Mouse (Mus musculus) left cerebral cortex, postnatal 4 days (tissue): ENCODE results near the gene Kif26b. TPM values are rescaled to one million over a fixed set of nuclear protein-coding genes. Genes with fewer than 3 reads are reported as not detected.
A peak's percentile ranks its signal among the peaks of the same experiment; 100 is the strongest.

Experiments
- DNase-seq: peaks from one replicate; pipeline ENCODE4 v3.0.0-alpha.2; 2022
- intact Hi-C: fragments of 180-260 bp; cut with DNase I; formaldehyde crosslinking; loops from one replicate; pipeline ENCODE4 v1.15.1; 2025
- total RNA-seq, 2 experiments: library from RNA; stranded (reverse); gene quantifications; 2 replicates each; pipeline ENCODE4 v1.2.3; 2021

The Kif26b gene
- total RNA-seq, 2 experiments from 2014 or later: 44.1 to 49.3 TPM

DNA sequence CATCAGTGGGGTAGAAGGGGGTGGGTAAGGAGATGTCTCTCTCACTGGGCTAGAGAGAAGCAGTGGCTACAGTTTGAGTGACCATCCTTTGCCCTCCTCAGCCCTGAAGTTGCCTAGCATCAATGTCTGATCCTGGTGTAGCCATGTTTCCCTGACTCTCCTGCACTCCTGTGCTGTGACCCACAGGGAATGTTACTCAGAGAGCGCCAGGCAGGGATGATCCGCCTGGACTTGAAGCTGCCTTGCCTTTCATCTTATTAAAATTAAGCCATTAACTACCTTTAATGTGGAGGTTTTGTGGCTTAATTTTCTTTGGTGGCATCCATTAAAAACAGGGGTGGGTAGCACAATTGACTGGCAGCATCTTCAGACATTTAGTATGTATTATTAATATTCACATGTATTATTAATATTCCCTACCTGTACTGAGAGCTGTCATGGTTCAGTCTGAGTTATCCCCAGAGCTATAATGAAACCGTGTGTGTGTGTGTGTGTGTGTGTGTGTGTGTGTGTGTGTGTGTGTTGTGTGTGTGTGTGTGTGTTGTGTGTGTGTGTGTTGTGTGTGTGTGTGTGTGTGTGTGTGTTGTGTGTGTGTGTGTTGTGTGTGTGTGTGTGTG lies 233.3 kb downstream of the Kif26b start:
- intact Hi-C loops: no loop called here
- no peak for DNase-seq

DNA sequence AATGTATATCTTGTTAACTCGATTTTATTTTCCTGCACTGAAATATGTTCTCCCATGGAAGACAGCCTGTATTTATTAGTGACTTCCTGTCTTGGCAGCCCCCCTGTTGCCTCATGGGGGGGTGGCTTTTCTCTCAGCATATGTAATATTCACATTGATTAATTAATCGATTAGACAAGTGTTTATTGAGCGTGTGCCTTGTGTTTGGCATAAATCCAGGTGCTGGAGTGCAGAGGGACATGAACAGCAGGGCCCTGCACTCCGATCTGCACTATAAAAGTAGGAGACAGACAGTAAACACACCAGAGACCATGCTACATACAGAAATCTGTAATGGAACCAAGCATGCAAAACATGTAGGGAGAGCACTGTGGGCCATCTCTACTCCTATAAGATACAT lies 236.0 kb downstream of the Kif26b start:
- DNase-seq: no peak
- intact Hi-C loops: no loop called here

DNA sequence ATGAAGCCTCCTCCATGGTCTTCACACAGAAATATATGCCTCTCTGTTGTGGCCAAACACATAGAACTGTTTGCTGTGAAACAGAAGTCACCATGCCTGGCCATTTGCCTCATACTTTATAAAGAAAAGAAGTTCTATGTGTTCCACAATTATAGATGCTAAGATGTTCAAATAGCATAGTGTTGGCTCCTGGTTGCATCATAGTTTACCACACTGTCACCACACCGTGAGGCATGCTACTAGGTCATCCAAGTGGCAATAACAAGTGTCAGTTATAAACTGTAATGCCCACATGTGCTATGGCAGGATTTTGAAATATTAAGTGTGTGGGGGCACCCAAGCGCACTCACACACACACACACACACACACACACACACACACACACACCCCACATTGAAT lies 236.7 kb downstream of the Kif26b start:
- intact Hi-C loops: no loop called here
- DNase-seq: no peak

DNA sequence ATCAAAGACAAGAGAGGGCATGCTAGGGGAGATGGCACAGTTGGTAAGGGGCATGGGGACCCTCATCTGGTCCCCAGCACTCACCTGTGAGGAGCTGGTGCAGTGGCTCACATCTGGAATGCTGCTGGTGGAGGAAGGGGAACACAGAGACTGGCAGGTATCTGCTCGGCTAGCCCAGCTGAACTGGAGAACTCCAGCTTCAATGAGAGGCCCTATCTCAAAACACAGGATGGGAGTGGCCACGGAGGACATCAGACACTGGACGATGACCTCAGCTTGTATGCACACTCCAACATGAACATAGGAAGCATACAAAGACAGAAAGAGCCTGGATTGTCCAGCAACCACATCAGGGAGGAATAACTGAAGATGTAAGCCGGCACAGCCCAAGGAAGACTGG lies 240.1 kb downstream of the Kif26b start:
- DNase-seq: no peak
- intact Hi-C loops: no loop called here

DNA sequence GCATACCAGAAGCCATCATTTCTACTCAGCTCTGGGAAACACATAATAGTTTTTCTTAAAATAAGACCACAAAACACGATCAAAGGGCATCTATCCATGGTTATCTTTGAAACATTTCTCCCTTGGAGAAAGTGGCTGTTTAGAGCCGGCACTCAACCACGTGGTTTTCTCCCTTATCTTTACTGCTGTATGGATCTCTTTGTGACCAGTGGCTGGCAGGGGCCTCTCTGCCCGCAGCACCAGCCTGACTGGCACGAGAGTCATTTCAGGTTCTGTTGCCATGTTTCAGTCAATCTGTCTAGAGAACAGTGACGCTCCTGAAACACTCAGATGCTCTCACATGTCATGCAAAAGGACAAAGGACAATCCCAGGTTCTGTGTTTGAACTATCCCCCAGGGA lies 241.1 kb downstream of the Kif26b start:
- no peak for DNase-seq
- intact Hi-C loops: no loop called here

DNA sequence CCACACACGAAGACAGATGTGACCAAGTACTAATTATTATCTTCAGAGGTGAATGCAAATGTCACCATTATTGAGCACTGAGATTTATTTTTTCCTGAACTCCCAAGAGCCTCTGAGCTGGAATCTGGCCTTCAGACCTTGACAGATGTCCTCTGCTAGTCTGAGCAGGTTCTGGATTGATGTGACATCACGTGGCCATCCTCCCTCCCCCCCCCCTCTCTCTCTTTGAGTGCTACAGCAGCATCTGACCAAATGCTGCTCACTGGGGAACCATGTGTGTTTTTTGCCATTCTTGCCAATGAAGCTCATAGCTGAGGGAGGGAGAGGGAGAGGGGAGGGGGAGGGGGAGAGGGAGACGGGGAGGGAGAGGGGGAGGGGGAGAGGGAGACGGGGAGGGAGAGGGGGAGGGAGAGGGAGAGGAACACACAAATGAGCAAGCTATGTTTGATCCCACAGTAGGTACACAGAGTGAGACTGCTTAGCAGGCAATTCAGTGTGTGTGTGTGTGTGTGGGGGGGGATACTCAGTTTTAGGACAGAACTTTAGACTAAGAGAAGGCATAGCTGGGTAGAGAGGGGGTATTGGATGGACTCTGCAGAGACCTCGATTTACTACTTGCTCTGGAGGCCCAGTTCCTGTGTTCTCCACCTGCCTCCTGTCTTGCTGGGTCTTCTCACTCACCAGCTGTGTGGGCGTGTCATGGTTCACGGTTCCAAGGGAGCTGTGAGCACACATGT lies 241.9 kb downstream of the Kif26b start:
- intact Hi-C loops: no loop called here
- no peak for DNase-seq

DNA sequence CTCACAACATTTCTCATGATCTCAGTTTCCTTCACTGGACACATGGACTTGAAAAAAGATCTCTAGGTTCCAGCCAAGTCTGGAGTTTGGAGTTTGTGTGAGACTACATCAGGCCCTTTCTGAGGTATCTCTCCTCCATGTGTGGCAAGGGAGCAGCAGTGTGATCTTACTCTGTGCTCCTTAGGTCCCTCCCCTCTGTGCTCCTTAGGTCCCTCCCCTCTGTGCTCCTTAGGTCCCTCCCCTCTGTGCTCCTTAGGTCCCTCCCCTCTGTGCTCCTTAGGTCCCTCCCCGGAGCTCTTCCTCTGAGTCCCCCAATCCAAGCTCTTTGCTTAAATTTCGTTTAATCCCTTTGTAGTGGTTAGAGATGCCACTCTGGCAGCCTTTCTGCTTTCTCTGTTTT lies 250.8 kb downstream of the Kif26b start:
- intact Hi-C loops: no loop called here
- no peak for DNase-seq

DNA sequence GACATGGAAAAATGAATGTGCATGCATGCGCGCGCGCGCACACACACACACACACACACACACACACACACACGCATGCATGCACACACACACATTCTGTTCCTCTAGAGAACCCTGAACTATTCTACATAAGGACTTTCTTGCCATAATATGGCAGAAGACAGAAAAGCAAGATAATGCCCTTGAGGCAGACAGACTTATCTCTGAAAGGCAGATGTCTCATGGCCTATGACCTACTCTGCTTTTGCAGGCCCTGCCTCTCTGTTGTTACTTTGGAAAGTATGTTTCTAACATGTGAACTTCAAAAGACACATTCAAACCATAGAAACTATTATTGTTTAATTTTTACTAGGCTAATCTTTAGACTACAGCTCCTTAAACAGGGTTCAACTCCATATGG lies 255.1 kb downstream of the Kif26b start:
- DNase-seq: no peak
- intact Hi-C loops: no loop called here

DNA sequence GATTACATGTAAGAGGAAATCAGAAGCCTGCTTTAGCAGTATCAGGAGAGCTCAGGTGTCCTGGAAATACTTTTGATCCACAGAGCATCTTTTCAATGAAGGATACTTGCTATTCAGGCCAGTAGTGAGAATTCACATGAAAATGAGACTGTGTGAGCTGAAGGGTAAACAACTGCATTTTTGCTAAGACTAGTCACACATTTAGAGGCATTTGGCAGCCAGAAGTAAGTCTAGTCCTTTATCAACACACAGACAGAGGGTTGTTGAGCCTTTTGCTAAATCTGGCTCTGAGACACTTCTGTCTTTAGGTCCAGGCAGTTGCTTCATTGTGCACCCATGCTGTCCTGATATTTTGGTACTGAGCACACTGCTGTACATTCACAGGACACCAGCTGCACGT lies 262.3 kb downstream of the Kif26b start:
- no peak for DNase-seq
- intact Hi-C loops: no loop called here

DNA sequence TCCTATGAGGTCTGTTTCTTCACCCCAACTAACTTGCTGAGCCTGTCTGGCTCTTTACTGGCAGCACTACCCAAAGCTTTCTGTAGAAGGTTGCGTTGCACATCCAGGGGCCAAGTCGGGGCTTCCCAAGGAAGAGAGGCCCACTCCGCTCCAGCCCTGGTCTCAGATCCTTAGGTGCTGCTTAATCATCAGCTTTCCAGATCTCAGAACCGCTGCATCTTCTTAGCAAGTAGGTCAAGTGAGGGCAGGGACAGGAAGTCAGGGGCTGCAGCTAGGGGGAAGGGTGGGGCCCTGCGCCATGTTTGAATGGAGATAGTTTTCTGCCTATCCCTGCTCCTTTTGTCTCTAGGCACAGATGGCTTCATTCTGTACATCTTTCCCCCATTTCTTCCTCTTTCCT lies 263.8 kb downstream of the Kif26b start:
- intact Hi-C loops: no loop called here
- no peak for DNase-seq

DNA sequence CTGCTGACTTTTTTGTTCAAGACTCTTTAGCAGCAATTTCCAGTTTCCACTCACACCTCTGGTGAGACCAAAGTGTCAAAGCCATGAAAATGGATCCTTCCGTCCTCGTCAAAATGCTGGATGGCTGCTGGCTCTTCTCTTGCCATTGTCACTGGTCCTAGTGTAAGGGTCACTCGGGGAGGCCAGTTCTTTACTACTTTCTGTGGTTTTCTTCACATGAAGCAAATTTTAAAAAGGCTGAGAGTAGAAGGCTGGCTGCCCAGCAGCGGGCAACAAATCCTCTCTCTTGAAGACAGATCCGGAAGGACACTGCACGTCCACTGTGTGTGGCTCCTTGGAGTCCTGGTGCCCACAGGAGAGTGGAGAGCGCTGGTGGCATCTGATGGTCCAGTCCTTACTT lies 265.9 kb downstream of the Kif26b start:
- no peak for DNase-seq
- intact Hi-C loops: no loop called here

DNA sequence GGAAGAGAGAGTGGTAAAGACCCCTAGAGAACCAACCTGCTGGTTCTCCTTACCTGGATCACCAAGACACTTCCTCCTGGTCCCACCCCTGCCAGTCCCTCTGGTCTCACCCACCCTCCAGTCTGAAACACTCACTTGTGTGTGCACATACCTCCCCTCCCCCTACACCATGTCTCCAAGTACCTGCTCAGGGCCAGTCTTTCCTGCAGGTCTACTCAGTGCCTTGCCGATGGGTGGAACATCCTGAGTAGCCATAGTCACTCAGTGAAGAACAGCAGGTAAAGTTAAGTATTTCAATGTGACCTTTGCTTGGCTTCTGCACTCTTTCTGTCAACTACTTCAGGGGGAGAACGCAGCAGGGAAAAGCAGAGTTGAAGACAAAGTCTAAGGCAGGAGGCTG lies 268.5 kb downstream of the Kif26b start:
- intact Hi-C loops: no loop called here
- DNase-seq: no peak

DNA sequence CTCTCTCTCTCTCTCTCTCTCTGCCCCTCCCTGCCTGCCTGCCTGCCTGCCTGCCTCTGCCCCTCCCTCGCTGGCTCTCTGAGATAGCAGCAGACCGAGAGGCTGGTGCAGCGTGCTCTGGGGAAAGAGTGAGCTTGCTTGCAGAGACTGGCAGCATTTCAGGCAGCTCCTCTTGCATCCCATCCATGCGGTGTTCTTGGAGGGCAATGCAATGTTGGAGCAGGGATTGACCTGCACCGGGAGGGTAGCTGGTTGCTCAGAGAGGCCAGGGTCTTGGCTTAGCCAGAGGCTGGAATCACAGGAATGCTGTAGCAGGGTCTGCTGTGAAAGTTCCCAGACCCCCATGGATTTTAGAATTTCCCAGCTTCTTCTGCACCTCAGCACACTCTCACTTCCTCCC lies 269.4 kb downstream of the Kif26b start:
- intact Hi-C loops: no loop called here
- peak; percentile 40 for DNase-seq

DNA sequence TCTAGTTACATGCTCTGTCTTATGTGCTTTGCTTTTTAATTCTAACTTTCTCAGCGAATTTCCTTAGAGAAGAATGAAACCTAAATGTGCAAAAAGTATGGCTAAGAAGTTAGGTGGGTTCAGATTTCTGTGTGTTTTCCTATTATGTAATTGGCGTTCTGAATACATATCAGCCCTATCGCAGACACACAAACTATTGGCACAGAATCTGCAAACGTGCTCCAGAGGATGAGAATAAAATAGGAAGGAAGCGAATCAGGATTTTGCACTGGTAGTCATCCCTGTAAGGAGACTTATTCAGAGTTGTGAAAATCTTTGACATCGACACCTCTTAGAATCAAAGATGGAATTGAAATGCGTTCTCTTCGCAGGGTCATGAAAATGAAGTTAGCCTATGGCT lies 270.0 kb downstream of the Kif26b start:
- intact Hi-C loops: no loop called here
- no peak for DNase-seq

DNA sequence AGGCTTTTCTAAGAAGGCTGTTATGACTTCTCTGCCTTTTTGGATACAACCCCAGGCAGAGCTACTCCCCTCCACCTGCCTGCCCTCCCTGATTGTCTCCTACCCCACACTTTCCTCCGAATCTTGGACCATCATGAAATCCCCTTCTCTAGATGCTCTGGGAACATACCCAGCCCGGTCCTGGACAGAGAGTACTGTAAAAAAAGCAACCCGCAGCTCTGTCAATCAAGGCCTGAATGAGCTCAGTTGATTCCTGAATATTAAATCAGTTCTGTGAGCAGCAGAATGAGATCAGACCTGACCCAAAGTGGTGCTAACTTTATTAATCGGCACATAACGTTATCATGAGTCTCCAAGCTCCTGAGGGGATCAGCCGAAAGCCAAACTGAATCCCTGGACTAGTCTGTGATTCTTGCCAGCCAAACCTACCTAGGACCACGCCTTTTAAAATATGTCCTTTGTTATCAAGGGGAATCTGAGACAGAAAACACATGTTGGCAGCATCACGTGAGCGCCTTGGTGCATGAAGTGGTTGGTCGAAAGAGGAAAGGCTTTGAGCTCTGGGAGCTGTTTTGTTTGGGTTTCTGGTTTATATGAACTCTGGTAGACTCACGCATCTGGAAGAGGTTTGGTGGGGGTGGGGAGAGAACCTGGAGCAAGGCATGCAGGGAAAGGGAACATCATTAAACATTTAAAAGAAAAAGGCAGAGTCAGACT lies 271.1 kb downstream of the Kif26b start:
- DNase-seq: no peak
- intact Hi-C loops: no loop called here

DNA sequence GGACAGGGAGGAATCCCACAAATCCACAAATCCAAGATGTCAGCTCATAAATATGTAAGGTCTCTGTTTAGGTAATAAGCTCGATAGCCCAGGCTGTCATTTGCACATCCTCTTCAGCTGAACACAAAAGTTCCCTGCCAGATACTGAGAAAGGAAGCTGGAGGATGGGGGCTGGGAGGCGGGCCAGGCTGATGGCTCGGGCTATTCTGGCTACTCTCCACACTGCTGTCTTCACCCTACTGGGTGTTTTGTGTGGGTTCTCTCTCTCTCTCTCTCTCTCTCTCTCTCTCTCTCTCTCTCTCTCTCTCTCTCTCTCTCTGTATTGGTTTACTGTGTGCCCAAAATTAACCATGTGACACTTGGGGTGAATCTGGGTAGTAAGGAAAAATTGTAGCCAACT lies 274.2 kb downstream of the Kif26b start:
- intact Hi-C loops: no loop called here
- peak; percentile 60 for DNase-seq

DNA sequence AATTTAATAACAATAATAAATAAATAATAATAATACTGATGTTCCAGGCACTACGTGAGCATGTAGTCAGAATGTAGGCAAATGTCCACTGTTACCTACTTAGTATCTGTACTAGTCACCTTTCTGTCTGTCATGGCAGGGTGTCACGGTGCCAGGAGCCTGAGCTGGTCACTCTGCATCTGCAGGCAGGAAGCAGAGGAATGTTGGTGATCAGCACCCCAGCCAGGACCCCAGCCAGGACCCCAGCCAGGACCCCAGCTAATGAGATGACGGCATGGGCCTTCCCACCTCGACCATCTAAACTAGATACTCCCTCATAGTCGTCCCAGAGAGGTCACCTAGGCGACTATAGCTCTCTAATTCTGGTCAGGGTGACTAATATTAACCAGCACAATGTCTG lies 288.6 kb downstream of the Kif26b start:
- intact Hi-C loops: no loop called here
- no peak for DNase-seq

DNA sequence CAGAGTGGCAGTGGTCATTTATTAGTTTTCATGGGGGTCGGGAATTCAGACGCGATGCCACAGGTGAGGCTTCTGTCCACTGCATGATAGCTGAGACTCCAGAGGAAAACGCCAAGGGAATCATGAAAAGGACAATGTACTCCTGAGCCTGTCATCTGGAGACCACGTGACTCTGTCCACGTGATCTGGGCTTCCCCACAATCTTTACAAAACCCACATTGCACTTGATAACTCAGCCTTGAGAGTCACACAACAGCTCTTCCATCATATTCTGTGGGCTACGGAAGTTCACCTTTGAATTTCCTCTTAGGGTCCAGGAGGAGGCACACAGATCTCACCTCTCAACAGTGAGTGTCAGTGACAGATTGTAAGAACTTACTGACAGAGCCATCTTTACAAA lies 290.1 kb downstream of the Kif26b start:
- intact Hi-C loops: no loop called here
- no peak for DNase-seq

DNA sequence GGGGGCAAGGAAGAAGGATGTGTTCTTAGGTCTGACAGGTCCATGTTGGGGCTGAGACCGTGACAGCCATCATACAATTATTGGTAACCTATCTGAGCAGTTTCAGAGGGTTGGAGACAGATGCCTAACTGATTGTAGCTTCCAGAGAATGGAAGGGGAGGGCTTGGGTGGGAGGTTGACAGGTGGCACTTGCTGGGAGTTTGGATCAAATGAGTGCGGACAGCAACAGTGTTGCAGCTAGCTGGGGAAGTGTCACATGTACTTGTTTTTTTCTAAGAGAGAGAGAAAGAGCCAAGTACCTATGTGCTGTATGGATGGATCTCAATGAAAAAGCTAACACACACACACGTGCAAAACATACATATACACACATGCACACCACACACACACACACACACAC lies 291.2 kb downstream of the Kif26b start:
- intact Hi-C loops: no loop called here
- DNase-seq: no peak

DNA sequence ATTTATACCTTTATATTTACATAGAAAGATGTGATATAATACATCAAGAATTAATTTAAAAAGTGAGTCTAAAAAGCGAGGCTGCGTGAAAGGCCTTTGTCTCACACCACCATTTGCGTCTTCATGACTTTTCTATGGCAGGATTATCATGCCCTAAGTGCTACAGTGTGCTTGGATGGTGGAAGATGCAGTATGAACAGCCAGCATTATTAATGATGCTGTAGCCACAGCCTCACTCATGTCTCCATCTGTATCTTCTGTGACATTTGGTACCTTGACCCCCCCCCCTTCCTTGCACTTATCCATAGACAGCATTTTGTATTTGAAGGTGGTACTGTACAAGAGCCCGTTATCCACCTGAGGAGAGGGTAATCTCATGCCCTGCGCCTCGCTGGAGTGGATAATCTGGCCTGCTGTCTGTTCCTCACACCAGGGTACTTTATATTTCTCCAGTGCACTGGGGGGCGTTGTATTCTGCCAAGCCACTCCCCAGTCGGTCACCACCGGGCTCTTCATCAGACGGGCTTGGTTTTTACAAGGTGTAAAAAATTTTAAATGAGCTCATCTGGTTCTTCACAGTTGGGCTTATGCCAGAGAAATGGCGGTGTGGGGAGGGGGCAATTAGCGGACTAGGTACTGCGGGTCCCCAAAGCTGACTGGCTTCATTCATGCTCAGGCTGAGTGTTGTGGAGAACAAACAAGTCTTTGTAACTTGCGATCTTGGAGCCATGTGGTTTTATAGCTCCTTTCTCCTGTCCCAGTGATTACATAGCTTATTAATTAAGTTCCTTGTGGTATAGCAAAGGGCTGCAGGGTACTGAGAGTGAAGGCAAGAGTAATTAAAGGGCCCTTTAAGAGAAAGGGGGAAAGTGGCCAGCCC lies 291.9 kb downstream of the Kif26b start:
- DNase-seq: no peak
- intact Hi-C loops: no loop called here

DNA sequence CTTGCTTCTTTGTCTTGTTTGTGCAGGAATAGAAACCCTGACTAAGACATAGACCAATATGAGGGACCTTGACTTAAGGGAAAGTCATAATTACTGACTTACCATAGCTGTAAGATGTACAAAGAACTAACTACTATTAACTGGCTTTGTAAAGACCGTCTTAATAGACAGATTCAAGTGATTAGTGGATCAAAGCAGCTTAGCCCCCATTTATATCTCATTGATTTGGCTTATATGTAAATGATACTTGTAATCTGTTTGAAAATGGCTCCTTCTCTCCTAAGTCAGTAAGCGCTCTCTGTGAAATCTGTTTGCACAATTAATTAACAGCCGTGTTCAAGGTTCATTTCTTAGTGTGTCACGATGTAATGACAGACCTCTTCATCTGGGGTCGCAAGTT lies 295.9 kb downstream of the Kif26b start:
- intact Hi-C loops: no loop called here
- no peak for DNase-seq
